Mouse (Mus musculus) cerebellum, postnatal 10 days (tissue): ENCODE data around the gene Gfi1b.
A peak's percentile ranks its signal among the peaks of the same experiment; 100 is the strongest.

Source experiments
- DNase-seq, 2 experiments: peaks; one replicate each; pipeline ENCODE4 v3.0.0; 2021; ENCODE audit warnings: mixed read lengths in 2 of 2

The Gfi1b gene

DNA sequence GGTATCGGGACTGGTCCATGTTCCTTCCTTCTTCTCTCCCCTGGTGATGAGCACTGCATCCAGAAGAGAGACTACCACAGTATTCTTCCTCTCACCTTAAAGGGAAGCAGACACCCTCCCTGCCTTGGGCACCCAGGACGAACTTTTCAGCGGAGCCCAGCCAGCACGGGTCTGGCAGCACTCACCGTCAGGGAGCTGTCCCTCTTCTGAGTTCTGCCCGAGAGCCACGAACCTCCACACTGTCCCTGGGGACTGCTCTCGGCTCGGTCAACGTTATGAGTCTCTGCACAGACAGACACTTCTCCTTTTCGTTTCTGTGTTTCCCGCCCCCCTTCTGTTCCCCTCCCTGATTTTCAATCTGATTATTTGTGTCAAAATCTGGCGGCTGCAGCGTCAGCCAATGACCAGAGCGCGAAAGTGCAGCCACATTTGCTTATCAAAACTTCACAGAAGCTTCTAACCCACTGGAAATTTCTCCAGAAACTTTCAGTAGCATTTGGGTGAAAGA, at the start of gene Gfi1b:
Gene Gfi1b, minus strand, starts transcription at position 319 of the 508 bp plus-strand sequence.
- no peak for DNase-seq

DNA sequence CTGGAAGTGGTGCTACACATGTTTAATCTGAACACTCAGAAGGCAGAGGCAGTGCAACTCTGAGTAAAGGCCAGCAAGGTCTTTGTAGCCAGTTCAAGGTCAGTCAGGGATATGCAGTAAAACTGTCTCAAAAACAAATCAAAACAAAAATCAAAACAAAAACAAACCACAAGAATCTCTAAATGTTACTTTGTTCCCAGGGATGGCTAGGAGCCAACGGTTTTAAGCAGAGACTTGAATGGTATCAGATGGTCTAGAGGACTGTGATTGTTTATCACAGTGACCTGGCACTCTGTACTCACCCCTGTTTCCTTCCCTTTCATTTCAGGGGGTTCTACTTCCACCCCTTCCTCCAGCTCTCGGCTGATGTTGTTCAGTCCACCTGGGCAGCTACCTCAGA, 49.7 kb upstream of the Gfi1b start:
- DNase-seq: no peak

DNA sequence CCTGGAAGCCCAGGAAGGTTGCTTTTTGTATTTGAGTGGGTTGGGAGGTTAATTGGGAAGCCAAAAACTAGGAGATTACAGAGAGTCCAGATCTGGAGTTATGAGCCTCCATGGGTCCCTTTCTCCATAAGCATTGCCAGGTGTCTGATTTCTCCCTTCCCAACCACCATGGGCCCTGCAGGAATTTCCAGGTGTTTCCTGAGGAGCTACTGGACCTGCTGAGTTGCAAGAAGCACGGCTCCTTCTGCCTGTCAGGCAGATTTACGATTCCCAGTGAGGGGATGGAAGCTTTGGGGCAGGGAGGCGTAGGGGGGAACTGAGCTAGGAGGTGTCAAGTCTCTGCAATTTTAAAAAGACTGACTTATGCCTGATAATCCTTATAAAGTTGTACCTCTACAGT, 44.0 kb upstream of the Gfi1b start:
- DNase-seq: no peak

DNA sequence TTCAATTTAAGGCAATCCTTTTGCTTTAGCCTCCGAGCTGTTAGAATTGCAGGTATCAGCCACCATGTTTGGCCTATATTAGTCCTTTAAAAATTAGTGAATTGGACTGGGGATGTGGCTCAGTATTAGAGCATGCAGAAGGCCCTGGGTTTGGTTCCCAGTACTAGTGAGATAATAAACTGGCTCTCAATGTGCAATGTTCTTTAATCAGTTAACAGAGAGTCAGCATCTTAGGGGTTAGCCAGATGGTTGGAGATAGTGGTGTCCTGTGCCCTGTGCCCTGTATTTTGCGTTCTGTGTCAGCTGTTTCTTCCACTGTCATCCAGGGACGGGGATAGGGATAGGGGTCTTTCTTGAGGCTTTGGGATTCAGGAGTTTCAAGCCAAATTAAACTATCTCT, 41.1 kb upstream of the Gfi1b start:
- no peak for DNase-seq

DNA sequence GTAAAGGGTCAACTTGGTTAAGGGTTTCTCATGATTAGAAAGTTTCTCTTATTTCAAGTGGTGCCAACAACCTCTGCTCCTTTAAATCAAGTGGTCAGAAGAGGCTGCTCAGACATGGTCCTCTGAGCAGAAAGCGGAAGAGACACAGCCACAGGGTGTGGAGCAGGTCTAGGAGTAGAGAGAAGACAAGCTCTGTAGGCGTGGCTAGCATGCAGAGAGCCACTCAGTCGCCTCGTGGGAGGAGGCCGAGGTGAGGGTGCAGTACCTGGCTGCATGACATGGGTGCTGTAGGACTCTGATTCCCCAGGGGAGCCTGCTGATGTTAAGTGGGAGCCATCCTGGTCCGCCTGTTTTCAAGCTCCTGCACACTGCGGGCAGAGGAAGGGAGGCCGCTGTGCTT, 34.4 kb upstream of the Gfi1b start:
- no peak for DNase-seq

DNA sequence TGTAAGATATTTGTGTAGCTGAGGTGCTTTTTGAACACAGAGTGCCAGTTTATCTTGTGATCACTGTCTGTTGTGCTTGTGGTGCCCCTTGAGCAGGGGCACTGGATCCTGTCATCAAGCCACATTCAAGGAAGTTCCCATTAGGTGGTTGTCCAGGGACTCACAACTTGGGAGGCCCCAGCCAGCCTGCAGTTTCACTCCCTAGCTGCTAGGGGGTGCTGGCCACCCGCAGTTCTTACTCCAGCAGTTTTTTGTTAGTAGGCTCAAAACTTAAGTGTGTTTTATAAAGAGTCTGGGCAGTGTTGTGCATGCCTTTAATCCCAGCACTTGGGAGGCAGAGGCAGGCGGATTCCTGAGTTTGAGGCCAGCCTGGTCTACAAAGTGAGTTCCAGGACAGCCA, 32.5 kb upstream of the Gfi1b start:
- peak in 1 of 2 experiments; percentile 24 for DNase-seq

DNA sequence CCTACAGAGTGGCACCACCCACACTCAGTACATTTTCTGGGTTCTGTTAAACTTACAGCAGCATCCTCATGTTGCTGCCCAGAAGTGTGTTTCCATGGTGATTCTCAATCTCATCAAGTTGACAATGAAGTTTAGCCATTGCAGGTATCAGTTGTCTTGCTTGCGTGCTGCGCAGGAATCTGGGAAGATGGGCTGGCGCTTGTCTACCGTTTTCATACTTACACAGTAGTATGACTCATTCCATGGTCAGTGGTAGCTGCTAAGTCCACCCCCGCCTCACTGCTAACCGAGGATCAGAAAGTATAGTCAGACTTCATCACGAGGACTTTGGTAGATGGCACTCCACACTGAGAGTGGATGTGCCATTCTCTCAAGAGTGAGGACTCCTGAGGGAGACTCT, 31.6 kb upstream of the Gfi1b start:
- DNase-seq: no peak

DNA sequence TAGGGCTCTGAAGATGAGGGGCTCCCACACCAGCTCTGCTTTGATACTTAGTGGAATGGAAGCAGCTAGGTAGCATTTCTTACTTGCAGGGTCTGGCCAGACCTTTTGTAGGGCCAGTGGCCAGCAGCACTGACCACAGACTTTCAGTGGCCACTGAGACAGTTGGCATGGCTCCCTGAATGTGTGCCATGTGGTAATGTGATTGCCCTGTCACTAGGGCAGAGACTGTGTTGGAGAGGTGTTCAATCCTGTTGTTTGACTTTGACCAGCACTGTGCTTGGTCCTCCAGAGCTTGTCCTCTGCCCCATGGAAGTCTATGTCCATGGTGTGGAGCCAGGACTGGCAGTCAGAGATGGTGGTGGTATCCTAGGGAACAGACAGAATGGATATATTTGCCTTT, 28.7 kb upstream of the Gfi1b start:
- peak; percentile 73 to 78 for DNase-seq

DNA sequence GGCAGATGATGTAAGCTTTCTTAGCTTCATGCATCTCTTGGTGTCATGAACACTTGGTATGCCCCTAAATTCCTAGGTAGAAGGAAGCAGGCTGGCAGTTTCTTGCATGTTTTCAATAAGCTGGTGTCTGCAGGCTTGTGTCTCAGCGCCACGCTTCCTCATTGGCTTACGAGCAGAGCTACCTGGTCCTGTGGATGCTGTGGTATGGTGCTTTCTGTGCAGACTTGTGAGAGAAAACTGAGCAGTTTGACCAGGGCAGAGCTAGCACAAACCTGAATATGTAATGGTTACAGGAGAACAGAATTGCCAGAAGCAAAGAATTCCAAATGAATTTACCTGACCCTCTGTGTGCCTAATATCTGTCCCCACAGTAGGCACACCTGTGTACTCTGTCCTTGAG, 21.3 kb upstream of the Gfi1b start:
- no peak for DNase-seq

DNA sequence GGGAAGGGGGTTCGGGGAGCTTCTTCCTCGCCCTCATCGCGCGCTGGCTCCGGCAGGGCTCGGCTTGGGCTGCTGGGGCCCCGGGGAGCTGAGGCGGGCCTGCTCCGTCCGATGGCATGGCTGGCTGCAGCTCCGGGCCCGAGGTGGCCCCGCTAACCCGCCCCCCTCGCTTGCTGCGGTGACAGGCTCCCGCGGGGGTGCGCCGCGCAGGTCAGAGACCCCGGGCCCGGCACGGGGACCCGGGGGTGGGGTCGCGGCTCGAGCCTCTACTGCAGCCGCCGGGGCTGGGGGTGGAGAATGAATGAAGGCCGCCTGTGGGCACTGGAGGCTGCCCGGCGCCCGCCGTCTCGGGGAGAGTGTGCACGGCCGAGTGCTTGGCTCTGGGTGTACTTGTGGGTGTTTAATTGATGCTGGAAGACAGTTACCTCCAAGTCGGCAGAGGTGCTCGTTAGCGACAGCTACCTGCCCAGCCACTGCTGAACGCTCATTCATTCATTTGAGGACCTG, 19.7 kb upstream of the Gfi1b start:
- no peak for DNase-seq

DNA sequence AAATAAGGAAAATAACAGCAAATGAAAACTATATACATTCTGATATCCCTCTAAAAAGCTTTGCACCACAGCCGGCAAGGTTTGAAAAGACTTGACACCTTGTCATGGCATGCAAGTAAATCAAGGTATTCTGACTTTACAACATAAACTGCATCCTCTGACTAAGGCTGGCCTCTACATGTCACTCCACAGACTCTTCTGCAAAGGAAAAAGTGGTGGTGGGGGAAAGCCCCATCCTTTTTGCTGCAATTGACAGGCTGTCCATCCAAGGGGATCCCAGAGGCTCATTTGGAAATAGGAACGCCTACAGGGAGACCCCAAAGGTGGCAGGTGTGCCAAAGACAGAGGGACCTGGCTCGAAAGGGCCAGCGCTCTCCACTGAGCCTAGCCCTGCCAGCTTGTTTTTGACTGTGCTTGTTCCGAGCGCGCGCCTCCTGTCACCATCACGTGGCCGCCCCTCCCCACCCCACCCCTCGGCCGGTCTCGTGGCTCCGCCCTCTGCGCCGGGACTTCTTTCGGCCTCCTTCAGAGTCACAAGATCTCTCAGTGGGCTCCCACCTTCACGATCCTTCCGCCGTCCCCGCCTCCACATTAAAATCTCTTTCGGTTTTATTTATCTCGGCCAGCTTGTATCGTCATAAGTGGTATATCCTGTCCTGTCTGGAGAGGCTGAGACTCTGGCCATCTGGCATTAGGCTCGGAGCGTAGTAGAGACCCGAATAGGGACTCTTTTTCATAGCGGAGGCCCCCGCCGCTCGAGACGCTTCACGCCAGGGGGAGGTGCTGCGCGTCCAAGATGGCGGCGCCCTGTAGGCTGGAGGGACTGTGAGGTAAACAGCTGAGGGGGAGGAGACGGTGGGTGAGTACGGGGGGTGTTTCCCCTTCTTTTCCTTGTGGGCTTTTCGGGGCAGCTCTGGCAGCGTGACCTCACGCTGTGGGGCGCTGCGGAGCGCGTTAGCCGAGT, 19.0 kb upstream of the Gfi1b start, which contains the start of gene Tsc1:
Gene Tsc1, plus strand, starts transcription at position 768 of the 964 bp plus-strand sequence.
- DNase-seq: peak; percentile 98 to 99

DNA sequence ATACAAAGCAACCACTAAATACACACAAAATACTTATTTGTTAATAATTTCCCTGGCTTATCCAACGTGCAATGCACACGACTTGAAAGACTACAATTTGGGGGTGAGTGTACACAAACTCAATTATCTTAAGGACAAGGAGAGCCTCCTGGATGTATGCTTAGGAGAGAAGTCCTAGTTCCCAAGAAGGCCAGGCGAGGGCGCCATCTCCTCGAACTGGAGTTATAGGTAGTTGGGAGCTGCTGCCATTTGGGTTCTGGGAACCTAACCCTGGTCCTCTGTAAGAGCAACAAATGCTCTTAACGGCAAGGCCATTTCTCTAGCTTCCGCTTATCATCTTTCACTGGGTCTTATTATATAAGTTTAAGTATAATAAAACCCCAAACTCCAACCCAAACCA, 18.0 kb upstream of the Gfi1b start:
- peak; percentile 60 to 69 for DNase-seq

DNA sequence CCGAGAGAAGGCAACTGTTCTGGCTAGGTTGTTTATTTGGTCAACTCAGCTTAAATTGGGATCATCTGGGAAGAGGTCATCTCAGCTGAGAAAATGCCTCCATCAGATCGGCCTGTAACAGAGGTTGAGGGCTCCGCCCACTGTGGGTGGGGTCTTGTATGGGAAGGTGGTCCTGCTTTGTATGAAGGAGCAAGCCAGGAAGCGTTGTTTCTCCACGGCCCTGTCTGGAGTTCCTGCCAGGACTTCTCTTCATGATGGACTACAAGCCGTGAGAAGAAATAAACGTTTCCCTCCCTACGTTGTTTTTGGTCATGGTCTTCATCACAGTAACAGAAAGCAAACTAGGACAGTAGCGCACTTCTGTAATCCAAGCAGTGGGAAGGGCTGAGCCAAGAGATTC, 17.1 kb upstream of the Gfi1b start:
- peak; percentile 63 to 66 for DNase-seq

DNA sequence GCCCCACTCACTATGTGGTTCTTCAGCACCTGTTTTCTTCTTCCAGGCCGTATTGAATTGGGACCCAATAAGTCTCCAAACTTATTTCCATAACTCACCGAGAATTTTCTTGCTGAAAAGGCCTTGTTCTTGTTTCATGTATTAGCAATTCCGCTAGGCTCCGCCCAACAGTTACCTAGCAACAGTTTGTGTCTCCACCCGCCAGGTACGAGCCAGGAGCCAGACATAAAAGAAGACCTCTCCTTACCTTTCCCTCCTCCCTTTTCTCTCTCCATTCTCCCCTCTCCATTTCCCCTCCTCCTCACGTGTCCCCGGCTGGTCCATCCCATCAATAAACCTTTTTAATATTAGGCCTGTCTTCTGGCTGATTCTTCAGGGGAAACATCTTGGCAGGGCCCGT, 16.6 kb upstream of the Gfi1b start:
- DNase-seq: peak in 1 of 2 experiments; percentile 26

DNA sequence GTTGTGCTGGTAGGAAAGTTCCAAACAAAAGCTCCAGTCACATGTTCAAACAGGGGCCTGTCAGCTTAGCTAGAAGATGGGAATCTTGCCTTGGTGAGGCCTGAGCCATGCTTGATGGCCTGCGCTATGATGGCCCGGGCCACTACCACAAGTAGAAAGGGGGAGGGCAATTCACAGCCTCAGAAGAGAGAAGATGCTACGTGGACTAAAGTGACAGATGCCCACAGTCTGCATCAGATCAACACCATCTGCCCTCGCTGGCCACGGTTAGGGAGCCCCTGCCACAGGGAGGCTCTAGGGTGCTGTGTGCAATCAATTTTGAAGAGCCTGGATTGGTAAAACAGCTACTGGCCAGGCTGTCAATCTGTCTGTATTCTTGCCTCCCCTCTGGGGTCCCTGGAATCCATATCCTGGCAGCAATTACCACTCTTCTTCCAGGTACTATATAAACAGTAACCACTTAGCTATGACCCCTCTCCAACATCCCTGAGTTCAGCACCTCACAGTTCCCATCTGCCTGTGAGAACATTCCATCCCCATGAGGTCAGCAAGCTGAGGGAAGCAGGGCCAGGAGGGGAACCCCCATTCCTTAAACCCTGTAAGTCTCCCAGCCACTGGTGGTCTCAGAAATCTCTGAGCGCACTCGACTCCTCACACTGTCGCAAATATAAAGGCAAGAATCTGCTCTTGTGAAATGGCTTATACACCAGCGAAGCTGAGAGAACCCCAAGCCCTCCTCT, 15.5 kb upstream of the Gfi1b start:
- DNase-seq: peak; percentile 77 to 84

DNA sequence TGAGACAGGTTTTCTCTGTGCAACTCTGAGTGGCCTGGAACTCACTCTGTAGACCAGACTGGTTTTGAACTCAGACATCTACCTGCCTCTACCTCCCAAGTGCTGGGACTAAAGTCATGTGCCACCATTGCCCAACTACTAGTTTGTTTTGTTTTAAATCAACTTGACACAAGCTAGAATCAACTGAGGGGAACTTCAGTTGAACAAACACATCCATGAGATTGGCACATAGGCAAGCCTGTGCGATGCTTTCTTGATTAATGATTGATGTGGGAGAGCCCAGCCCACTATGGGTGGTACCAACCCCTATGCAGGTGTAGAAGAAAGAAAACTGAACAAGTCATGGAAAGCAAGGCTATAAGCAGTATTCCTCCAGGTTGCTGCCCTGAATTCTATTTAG, 13.4 kb upstream of the Gfi1b start:
- no peak for DNase-seq

DNA sequence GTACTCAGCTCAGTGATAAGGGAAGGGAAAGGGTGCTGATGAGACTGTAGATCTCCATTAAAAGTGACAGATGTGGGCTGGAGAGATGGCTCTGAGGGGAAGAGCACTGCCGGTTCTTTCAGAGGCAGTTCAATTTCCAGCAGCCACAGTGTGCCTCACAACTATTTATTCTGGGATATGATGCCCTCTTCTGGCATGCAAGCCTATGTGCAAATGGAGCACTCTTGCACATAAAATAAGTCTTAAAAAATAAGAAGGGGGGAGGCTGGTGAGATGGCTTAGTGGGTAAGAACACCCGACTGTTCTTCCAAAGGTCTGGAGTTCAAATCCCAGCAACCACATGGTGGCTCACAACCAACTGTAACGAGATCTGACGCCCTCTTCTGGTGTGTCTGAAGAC, 11.4 kb upstream of the Gfi1b start:
- no peak for DNase-seq

DNA sequence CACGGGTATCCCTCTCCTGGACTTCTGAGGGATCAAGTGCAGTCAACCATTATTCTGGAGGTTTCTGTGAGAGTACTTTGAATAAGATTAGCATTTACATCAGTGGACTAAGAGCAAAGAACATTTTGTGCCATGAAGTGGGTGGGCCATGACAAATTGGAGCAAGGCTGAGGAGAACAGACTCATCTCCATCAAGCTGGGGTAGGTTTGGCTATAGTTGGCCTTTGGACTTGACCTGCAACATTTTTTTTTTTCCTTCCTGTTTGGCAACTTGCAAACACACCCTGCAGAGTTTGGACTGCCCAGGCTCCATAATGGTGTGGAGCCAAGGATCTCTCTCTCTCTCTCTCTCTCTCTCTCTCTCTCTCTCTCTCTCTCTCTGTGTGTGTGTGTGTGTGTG, 10.8 kb upstream of the Gfi1b start:
- DNase-seq: peak; percentile 39 to 40

DNA sequence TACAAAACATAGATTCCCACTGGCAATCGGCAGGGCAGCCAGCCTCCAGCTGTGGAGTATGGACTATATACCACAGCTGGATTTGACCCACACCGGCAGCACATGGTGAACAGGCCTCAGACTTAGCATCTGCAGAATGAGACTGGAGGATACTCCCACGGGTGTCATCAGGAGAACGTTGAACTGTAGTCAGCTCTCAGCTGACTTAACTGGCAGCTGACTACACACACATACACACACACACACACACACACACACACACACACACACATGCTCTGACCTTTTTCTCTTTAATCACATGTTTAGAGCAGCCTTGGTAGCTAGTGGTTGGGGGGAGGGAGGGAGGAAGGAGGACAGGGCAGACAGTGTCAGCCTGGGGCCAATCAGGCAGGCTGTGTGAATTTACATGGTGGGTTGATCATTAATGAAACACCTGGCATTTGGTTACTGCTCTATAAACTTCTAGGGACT, 8.2 kb upstream of the Gfi1b start:
- DNase-seq: no peak

DNA sequence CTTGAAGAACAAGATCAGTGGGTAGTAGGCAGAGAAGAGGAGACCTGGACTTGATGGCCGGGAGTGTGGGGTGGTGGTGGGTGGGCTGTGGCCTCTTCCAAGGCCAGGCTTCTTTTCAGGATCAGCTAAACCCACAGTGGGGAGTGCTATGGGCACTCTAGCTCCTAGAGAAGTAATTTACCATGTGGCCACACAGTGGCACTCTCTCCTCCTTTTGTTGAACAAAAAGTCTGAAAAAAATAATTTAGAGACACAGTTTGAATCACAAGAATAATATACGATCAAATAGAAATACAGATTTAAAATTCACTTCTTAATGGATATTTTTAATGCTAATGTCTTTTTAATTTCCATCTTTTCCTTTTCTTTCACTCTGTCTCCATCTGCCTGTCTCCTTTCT, 6.3 kb upstream of the Gfi1b start:
- no peak for DNase-seq

DNA sequence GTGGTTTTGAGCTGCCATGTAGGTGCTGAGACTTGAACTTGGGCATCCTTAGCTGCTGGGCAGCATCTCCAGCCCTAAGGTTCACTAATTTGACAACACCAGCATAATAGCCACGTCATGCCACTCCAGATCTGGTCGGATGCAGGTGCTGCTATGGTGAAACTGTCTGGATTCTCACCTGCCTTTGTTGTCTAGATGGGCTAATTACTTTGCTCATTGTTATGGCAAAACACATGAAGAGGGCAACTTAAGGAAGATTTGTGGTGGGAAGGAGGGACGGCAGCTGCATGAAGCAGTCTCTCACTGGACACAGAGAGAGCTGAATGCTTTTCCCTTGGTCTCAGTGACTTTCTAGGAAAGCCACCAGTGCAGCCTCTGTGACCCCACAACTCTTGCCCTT, 4.3 kb upstream of the Gfi1b start:
- DNase-seq: no peak

DNA sequence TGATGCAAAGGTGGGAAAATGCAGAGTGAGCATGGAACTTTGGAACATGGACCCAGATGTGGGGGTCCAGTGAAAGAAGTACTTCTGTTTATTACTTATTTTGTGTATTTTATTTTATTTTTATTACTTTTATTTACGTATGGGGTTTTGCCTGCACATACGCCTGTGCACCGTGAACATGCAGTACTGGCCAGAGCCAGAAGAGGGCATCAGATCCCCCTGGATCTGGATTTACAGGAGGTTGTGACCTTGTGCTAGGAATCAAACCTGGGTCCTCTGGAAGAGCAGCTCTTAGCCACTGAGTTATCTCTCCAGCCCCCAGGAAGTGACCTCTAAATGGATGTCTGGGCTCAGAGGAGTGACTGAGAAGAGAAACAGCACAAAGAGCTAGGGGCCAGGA, 3.1 kb upstream of the Gfi1b start:
- DNase-seq: no peak

DNA sequence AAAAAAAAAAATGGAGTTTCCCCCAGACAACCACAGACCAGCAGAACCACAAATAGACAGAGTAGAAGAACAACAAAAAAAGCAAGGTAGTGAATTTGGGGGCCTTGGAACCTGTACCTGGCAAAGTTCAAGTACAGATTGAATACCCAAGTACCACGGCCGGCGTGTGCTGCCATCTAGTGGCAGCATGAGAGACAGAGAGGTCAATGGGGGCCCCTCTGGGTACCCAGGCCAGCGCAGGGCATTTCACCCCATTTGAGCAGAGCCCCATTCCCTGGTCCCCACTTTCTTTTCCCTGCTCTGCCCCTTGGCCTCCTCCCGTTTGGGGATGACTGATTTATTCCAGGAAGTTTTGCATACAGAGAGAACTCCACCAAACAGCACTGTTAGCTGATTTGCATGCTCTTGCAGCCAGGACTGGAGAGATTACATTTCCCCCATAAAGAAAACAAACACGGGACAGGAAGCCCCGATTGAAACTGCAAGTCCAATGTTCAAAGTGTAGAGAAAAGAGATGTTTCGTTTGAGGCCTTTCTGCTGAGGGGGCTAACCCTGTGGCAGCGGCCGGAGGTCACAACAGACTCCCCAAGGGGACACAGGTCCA, 841 bp upstream of the Gfi1b start:
- DNase-seq: peak; percentile 74 to 78
